Mouse (Mus musculus): Measurements from ENCODE around the gene Kdm4b. TPM values are rescaled to one million over a fixed set of nuclear protein-coding genes. Genes with fewer than 3 reads are reported as not detected.

The Kdm4b gene
- 37.1 and 46.7 TPM in 2 replicates for polyA plus RNA-seq (2012; rRNA removed)

- H3K4me1 ChIP-seq (ENCODE audit: control insufficient read depth, insufficient read depth, insufficient read length), result peaks cover 11% of the 10 kb centered on the region; the same call in 1 of the 2 replicates
- peak within 1 kb of the TSS; percentile 78 for H3K27ac ChIP-seq (ENCODE audit: insufficient read depth, low read length)
- TF ChIP-seq CTCF (IDR thresholded peaks at IDR 0.05; ENCODE audit: extremely low read depth, insufficient read depth, insufficient read length, insufficient replicate concordance) (no peak), POLR2A (IDR thresholded peaks at IDR 0.05; ENCODE audit: low read depth, low read length) (peak; percentile 68)
- no peaks in the 10 kb centered on the region for H3K27me3 ChIP-seq (ENCODE audit: control insufficient read depth, insufficient read depth, low read length)
- under 1% methylated on average over 56 of the region's 57 CpGs for WGBS
- peak; percentile 98 to 99 for DNase-seq (ENCODE audit: low read depth in 1 of 2, low spot score in 2 of 2)
- peak within 1 kb of the TSS; percentile 74 for H3K4me3 ChIP-seq (ENCODE audit: extremely low read depth, insufficient read depth, insufficient read length)
- H3K36me3 ChIP-seq (ENCODE audit: control insufficient read depth, insufficient read depth, low read length), result no peaks in the 10 kb centered on the region; the same call in 1 of the 2 replicates
These were observed at the start of gene Kdm4b for GRCm38 (mm10) chr17:56325450-56326152. TSS of gene Kdm4b (plus strand) at chr17:56326062.

GRCm38 (mm10) chr17:56276643-56277566 is 49.0 kb upstream of the Kdm4b start, which contains the start of gene Ticam1:
TSS of gene Ticam1 (minus strand) at chr17:56276786.
- Histone ChIP-seq H3K4me3 (ENCODE audit: extremely low read depth, insufficient read depth, insufficient read length) (peak within 1 kb of the TSS; percentile 68), H3K27ac (ENCODE audit: insufficient read depth, low read length) (peak within 1 kb of the TSS; percentile 62), H3K27me3 (ENCODE audit: control insufficient read depth, insufficient read depth, low read length) (no peaks in the 10 kb centered on the region), H3K36me3 (ENCODE audit: control insufficient read depth, insufficient read depth, low read length) (peaks cover 9% of the 10 kb centered on the region; the same call in 1 of the 2 replicates), H3K4me1 (ENCODE audit: control insufficient read depth, insufficient read depth, insufficient read length) (peaks cover 6% of the 10 kb centered on the region; the same call in 1 of the 2 replicates)
- 3% methylated on average over 17 of the region's 21 CpGs for WGBS
- TF ChIP-seq CTCF (IDR thresholded peaks at IDR 0.05; ENCODE audit: extremely low read depth, insufficient read depth, insufficient read length, insufficient replicate concordance), result no peak
- TF ChIP-seq POLR2A (IDR thresholded peaks at IDR 0.05; ENCODE audit: low read depth, low read length), result no peak
- DNase-seq (ENCODE audit: low read depth in 1 of 2, low spot score in 2 of 2), result peak; percentile 79 to 83

- Histone ChIP-seq H3K27me3 (ENCODE audit: control insufficient read depth, insufficient read depth, low read length) (no peaks in the 10 kb centered on the region), H3K27ac (ENCODE audit: insufficient read depth, low read length) (no peak overlapping the region), H3K4me1 (ENCODE audit: control insufficient read depth, insufficient read depth, insufficient read length) (peaks cover 6% of the 10 kb centered on the region; the same call in 1 of the 2 replicates), H3K36me3 (ENCODE audit: control insufficient read depth, insufficient read depth, low read length) (peaks cover 9% of the 10 kb centered on the region; the same call in 1 of the 2 replicates), H3K4me3 (ENCODE audit: extremely low read depth, insufficient read depth, insufficient read length) (no peak overlapping the region)
- DNase-seq (ENCODE audit: low read depth in 1 of 2, low spot score in 2 of 2), result peak in 1 of 2 experiments; percentile 2
- TF ChIP-seq POLR2A (IDR thresholded peaks at IDR 0.05; ENCODE audit: low read depth, low read length) (no peak), CTCF (IDR thresholded peaks at IDR 0.05; ENCODE audit: extremely low read depth, insufficient read depth, insufficient read length, insufficient replicate concordance) (no peak)
- 48% methylated on average over 2 of the region's 2 CpGs for WGBS
These were observed 48.3 kb upstream of the Kdm4b start for GRCm38 (mm10) chr17:56277567-56277893.

GRCm38 (mm10) chr17:56278340-56278739 is 47.5 kb upstream of the Kdm4b start:
- 93% methylated on average over 5 of the region's 5 CpGs for WGBS
- Histone ChIP-seq H3K36me3 (ENCODE audit: control insufficient read depth, insufficient read depth, low read length) (peaks cover 7% of the 10 kb centered on the region; the same call in 1 of the 2 replicates), H3K4me1 (ENCODE audit: control insufficient read depth, insufficient read depth, insufficient read length) (peaks cover 6% of the 10 kb centered on the region; the same call in 1 of the 2 replicates), H3K27ac (ENCODE audit: insufficient read depth, low read length) (no peak overlapping the region), H3K4me3 (ENCODE audit: extremely low read depth, insufficient read depth, insufficient read length) (no peak overlapping the region), H3K27me3 (ENCODE audit: control insufficient read depth, insufficient read depth, low read length) (no peaks in the 10 kb centered on the region)
- no peak for DNase-seq (ENCODE audit: low read depth in 1 of 2, low spot score in 2 of 2)
- no peak for TF ChIP-seq POLR2A (IDR thresholded peaks at IDR 0.05; ENCODE audit: low read depth, low read length)
- no peak for TF ChIP-seq CTCF (IDR thresholded peaks at IDR 0.05; ENCODE audit: extremely low read depth, insufficient read depth, insufficient read length, insufficient replicate concordance)

- Histone ChIP-seq H3K4me3 (ENCODE audit: extremely low read depth, insufficient read depth, insufficient read length) (no peak overlapping the region), H3K27ac (ENCODE audit: insufficient read depth, low read length) (no peak overlapping the region), H3K4me1 (ENCODE audit: control insufficient read depth, insufficient read depth, insufficient read length) (peaks cover 3% of the 10 kb centered on the region; the same call in 1 of the 2 replicates), H3K36me3 (ENCODE audit: control insufficient read depth, insufficient read depth, low read length) (peaks cover 6% of the 10 kb centered on the region; the same call in 1 of the 2 replicates), H3K27me3 (ENCODE audit: control insufficient read depth, insufficient read depth, low read length) (no peaks in the 10 kb centered on the region)
- DNase-seq (ENCODE audit: low read depth in 1 of 2, low spot score in 2 of 2), result no peak
- WGBS, result 95% methylated on average over 12 of the region's 12 CpGs
- no peak for TF ChIP-seq CTCF (IDR thresholded peaks at IDR 0.05; ENCODE audit: extremely low read depth, insufficient read depth, insufficient read length, insufficient replicate concordance)
- TF ChIP-seq POLR2A (IDR thresholded peaks at IDR 0.05; ENCODE audit: low read depth, low read length), result no peak
These were observed 46.2 kb upstream of the Kdm4b start for GRCm38 (mm10) chr17:56279481-56280155.

- H3K4me1 ChIP-seq (ENCODE audit: control insufficient read depth, insufficient read depth, insufficient read length), result peaks cover under 1% of the 10 kb centered on the region; the same call in 1 of the 2 replicates
- no peaks in the 10 kb centered on the region for H3K27me3 ChIP-seq (ENCODE audit: control insufficient read depth, insufficient read depth, low read length)
- 90% methylated on average over 12 of the region's 12 CpGs for WGBS
- H3K4me3 ChIP-seq (ENCODE audit: extremely low read depth, insufficient read depth, insufficient read length), result no peak overlapping the region
- TF ChIP-seq POLR2A (IDR thresholded peaks at IDR 0.05; ENCODE audit: low read depth, low read length) (no peak), CTCF (IDR thresholded peaks at IDR 0.05; ENCODE audit: extremely low read depth, insufficient read depth, insufficient read length, insufficient replicate concordance) (no peak)
- H3K27ac ChIP-seq (ENCODE audit: insufficient read depth, low read length), result no peak overlapping the region
- H3K36me3 ChIP-seq (ENCODE audit: control insufficient read depth, insufficient read depth, low read length), result peaks cover 11% of the 10 kb centered on the region
- DNase-seq (ENCODE audit: low read depth in 1 of 2, low spot score in 2 of 2), result no peak
These were observed 44.7 kb upstream of the Kdm4b start for GRCm38 (mm10) chr17:56281193-56281592.

Data from spleen, adult 2 months (tissue).